Mouse (Mus musculus) yolk sac, embryonic 10.5 days (tissue): Measurements from ENCODE around the gene Cdk19.

ENCODE experiments used
- DNase-seq: peaks from one replicate; pipeline ENCODE4 v3.0.0-alpha.2; 2017; ENCODE audit warnings: low spot score

The Cdk19 gene

GRCm38 (mm10) chr10:40443371-40443770, 104.0 kb downstream of the Cdk19 start:
- DNase-seq, result no peak

DNA sequence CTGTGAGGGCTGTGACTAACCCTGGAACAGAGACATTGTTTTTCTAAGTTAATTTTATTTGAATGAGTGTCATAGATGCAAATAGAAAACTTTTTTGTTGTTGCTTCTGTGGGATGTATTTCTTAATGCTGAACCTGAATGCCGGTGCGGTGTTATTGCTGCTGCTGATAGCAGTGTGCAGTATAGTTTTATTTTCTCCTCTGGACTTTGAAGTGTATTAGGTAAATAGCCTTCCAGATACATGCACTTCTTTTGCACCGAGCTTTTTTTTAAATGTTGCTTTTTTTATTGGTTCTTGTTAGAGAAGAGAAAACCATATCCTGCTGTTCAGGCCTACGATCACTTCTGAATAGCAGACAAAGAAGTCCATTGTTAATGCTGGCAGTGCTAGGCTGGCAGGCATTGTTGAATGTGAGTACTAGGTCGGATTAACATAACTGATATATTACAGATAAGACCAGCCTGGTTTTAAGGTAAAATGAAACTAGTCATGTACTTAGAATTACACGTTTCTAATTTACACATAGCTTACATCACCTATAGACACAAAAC, 104.5 kb downstream of the Cdk19 start:
- no peak for DNase-seq

- DNase-seq, result no peak
Measured at GRCm38 (mm10) chr10:40444586-40444985, 105.2 kb downstream of the Cdk19 start.

- no peak for DNase-seq
Measured at GRCm38 (mm10) chr10:40446088-40446604, 106.8 kb downstream of the Cdk19 start.

DNA sequence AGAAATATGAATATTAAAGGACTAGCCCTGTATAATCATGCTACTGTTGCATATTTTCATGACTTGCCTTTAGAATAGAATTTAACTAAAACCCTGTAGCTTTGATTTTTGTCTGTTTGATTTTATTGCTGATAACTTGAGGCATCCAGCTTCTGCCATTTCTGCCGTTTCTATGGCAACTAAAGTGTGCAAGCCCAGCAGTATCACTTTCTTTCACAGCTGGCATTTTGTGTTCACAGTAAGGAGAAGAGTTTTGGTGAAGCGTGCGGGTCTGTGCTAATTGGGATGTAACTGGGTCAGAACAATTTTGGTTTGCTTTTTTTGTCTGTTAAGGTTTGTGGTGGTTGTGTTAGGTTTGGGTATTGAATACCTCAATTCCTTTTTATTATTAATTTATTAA, 107.3 kb downstream of the Cdk19 start:
- no peak for DNase-seq

DNA sequence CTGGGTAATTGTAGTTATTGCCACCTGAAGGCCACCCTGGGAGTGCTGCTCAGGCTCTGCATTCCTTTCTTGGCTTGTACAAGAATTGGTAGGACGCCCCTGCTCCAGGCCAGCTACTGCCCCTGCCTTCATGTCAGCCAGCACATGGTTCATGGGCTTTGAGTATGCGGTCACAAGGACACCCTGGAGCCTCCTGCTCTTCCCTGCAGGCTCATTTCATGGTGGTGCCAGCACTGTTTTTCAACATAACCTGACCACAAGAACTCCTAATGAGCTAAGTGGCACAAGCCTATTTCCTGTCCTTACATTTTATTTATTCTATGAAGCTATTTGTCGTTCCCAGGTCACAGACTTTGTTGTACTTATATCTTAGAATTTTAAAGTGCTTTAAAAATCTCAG, 107.9 kb downstream of the Cdk19 start:
- no peak for DNase-seq

- DNase-seq, result no peak
Measured at GRCm38 (mm10) chr10:40447921-40448320, 108.6 kb downstream of the Cdk19 start.

DNA sequence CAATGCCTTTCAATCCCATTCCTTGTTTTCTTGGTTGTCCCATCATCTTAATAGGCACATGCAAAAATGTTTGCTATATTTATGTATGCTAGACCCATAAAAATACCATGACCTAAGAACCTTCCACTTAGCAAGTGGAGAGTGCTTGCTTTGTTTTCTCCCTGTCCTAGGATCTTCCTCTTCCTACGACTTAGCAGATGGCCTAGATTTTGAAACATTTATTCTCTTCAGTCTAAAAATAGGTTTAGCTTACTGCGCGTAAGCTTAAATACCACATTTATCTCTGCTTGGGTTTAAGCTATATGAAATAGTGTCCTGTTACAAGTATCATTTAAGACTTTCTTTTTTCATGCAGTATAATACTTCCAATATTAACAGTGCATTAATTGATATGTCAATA, 109.1 kb downstream of the Cdk19 start:
- no peak for DNase-seq

DNA sequence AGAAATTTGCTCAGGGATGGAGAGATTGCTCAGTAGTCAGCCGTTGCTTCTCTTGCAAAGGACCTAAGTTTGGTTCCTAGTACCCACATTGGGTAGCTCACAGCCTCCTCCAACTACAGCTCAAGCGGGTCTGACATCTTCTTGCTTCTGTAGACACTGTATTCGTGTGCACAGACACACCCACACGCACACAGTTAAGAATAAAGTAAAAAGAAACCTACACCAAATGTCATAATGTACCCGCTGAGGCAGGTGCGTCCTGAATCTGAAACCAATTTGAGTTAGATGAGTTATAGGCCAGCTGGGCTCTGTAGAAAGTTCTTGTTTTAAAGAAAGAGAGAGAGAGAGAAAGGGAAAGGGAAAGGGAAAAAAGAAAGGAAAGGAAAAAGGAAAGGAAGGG, 110.2 kb downstream of the Cdk19 start:
- DNase-seq, result no peak

GRCm38 (mm10) chr10:40450171-40450570, 110.8 kb downstream of the Cdk19 start:
- no peak for DNase-seq

DNA sequence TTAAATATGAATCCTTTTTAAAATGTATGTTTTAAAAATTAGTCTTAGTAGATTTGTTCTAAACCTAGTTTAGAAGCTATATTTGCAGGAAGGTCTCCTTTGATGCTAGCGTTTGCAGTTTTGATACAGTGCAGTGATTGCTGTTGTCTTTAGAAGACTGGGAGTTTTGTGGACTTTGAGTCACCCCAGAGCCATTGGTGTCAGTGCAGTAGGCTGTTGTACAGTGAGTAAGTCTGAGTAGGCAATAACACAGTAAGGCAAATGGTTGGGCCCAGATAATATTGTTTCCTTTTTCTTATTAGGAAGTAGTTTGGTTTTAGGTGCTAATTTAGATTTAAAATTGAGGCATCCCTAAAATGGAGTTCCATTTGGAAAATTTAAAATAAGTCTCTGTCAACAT, 117.8 kb downstream of the Cdk19 start:
- no peak for DNase-seq

DNA sequence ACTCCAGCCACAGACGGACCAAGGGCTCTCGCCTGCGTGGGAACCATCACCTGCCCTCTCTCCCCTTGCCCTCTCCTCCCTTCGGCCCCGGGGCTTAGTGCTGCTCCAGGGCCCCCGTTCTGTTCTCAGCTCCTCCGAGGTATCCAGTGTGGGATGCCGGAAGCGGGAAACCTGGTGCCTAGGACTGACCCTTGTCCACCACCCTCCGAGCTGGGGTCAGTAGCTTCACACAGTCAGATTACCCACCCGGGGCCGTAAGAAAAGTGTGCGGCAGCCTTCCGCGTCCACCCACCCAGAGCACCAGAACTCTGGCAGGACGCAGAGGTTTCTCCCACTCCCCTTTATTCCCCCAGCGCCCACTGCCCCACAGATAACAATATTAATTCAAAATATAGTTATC, 119.8 kb downstream of the Cdk19 start:
- DNase-seq, result no peak

DNA sequence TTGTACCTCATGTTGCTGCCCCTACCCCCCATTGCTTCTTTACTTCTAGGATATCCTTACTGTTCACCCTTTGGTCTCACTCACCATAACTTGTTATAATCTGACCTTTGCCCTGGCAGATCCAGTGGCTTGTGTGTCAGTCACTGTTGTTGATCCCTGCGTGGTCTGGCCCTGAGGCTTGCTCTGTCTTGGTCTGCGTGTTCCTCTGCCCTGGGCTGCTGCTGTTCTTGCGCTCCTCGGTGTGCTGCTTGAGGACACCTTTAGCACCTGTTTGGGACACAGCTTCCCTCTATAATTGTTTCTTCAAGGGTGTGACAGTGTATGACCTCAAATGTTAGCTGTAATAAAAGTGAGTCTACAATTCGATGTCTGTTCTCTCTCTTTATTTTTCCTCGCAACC, 122.0 kb downstream of the Cdk19 start:
- no peak for DNase-seq

DNA sequence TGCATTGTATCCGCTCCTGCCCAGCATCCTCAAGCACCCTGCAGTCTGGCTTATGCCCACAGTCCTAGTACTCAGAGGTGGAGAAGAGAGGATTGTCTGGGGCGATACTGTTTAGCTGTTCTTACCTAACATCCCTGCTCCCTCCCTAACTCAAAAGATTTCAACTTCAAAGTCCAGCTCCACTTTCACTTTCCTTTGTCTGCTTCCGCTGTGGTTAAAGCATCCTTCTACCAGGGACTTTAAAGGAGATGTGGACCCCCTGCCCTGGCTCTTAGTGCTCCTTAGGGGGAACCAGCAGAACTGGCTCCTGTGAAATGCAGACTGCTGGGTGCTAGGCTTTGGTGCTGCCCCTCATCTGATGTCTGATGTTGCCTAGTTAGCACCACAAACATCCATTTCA, 122.9 kb downstream of the Cdk19 start:
- DNase-seq, result no peak

DNA sequence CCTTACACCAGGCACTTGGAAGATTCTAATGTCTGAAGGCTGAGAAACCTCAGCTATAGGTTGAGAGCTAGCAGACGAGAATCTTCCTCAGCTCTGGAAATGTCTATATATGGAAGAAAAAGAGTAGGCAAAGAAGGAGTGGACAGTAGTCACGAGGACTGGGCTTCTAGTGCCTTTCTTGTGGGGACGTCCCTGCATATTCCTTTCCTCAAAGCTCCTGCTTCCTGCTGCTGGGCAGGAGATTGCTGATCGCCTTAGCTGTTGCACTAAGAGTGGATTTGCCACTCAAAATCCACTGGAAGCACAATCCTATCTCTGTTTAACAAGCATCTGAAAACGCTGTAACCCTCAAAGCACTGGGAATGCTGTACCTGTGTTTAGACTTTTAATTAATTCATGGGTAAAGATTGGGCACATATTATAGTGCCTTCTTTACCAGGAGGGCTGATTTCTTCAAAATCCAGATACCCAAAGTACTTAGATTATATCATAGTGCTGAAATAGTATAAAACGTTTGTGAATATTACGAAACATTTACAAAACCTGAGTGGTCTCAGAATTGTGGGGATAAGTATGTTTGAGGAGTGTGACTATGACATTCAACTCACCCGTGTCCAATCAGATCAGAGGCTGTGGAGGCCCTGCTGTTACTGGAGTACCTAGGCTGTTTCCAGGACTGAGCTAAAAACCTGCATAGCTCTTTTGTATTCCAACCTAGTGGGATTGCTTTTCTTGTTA, 128.0 kb downstream of the Cdk19 start:
- no peak for DNase-seq

GRCm38 (mm10) chr10:40467912-40468254, 128.5 kb downstream of the Cdk19 start:
- DNase-seq, result no peak

DNA sequence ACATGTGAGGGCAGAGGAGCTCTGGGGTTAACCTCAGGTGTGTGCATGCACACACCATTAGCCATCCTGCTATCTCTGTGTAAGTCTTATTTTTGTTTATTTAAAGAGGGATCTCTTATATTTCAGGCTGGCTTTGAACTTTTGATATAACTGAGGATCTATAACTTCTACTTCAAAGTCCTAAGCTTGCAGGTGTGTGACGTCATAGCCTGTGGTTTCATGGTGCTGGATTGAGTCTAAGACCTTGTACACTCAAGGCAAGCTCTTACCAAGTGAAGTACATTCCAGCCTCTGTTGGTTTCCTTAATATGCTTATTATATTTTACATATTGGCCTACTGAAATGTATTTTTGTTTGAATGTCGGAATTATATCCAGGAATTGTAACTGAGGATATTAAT, 129.8 kb downstream of the Cdk19 start:
- DNase-seq, result no peak

DNA sequence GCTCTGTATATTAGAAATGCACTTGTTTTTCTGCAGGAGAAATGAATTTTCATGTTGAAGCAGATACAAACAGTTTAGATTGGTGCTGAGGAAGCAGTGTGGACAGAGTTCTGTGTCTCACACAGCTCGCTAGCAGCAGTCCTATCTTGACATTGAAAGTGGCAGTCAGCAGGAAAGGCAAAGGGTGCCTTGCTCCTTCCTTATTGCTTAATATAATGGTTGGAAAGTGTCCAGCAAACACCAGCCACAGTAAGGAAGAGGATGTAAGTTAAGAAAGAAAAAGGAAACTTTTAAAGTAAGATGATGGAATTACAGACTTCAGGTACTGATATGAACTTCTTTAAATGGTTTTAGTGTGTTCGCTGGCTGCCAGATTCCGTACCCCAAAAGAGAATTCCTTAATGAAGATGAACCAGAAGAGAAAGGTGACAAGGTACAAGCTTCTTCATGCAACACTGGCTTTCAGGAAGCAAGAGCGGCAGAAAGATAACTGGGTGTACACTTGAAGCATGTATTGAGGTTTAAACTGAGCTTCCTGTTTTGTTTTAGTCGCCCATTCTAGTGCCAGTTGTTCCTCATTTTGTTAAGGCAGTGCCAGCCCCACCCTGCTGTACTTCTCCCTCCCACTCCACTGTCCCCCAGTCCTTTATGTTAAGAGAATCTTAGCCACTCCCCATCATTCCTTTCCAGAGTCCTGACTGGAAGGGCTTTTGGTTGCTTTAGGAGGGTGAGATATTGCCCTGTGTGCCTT, 137.3 kb downstream of the Cdk19 start:
- DNase-seq, result no peak

DNA sequence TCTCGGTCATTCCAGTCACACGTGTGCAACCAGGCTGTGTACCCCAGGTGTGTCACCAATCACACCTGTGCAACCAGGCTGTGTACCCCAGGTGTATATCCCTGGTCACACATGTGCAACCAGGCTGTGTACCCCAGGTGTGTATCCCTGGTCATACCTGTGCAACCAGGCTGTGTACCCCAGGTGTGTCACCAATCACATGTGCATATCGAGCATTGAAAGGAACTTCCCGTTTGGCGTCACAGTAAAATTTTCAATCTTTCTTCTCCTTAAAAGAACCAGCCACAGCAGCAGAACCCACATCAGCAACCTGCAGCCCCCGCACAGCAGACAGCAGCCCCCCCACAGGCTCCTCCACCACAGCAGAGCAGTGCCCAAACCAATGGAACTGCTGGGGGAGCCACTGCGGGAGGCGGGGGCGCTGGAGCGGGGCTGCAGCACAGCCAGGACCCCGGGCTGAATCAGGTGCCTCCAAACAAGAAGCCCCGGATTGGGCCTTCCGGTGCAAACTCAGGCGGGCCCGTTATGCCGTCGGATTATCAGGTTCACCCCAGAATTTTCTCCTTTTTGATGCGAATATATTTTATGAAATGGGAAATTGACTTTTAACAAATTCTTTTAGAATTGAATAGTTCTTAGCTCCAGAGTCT, 138.2 kb downstream of the Cdk19 start:
- no peak for DNase-seq

- DNase-seq, result no peak
Measured at GRCm38 (mm10) chr10:40478626-40479025, 139.3 kb downstream of the Cdk19 start.

- DNase-seq, result no peak
Measured at GRCm38 (mm10) chr10:40479216-40479615, 139.9 kb downstream of the Cdk19 start.

DNA sequence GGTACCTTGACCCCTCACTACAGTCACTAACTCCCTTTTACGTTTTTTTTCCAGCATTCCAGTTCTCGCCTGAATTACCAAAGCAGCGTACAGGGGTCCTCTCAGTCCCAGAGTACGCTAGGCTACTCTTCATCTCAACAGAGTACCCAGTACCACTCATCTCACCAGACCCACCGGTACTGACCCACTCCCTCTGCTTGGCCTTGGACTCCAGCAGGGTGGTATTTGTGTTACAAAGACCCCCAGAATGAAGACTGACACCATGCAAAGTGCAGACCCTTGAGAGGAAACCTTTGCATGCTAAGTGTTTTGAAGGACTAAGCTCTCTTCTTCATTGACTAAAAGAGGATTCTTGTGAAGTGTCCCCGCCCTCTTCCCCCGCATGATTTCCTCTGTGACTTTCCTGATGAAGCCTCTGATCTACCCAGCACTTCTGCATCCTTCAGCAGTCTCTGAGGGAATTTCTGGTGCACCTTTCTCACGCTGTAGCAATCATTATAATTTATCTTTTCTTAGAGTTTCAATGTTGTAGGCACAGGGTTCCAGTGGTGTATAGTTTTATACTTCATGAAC, 140.3 kb downstream of the Cdk19 start:
- no peak for DNase-seq
